ENCODE assay signal across 24 mouse cellular contexts in the genomic region with DNA sequence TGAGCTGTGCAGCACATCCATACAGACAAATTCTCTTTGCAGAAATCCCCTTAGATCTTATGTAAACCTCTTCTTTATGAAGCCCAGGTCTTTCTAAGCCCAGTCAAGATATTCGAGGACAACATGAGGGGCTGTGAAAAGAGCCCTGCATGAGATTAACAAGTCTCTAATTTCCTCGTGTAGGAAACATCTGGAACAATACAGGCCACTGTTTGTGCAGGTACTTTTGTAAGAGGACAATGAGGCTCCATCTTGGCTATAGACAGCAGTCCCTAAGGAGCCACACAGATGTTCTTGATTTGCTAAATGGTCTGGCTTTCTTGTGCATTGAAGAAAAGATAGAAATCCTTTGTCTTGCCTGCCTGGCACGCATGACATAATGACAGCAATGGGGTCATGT.
DNase-seq lines count a peak whose midpoint lies in the region; ATAC-seq and TF ChIP-seq lines count a peak whose summit lies in the region.
"Had no signal": no experiment of that assay in that cellular context is flagged by ENCODE, and none has a peak within 500 bp of the region (broad histone marks: within the 10 kb centered on the region; RNA-seq: fewer than 3 reads in every experiment).

No protein-coding gene starts in this region.

- no peaks in the 10 kb centered on the region for H3K27me3 ChIP-seq in limb, embryonic 11.5 days (ENCODE audit: control insufficient read depth, insufficient read depth, low read length)
- H3K27me3 ChIP-seq in limb, embryonic 10.5 days (ENCODE audit: low read depth, poor library complexity, severe bottlenecking): no peaks in the 10 kb centered on the region
- no peaks in the 10 kb centered on the region for H3K27me3 ChIP-seq in embryonic facial prominence, embryonic 10.5 days (replicated peaks; ENCODE audit: low read depth, poor library complexity, severe bottlenecking)
- H3K27me3 ChIP-seq in limb, embryonic 13.5 days: no peaks in the 10 kb centered on the region
- no peaks in the 10 kb centered on the region for H3K27me3 ChIP-seq in liver, embryonic 12.5 days (replicated peaks)
- no peaks in the 10 kb centered on the region for H3K27me3 ChIP-seq in thymus, adult 2 months (ENCODE audit: control insufficient read depth, insufficient read depth, low read length)
- no peaks in the 10 kb centered on the region for H3K27me3 ChIP-seq in liver, embryonic 11.5 days (replicated peaks; ENCODE audit: control insufficient read depth, insufficient read depth, low read length)
- H3K27me3 ChIP-seq: CH12.LX; embryonic facial prominence, embryonic 15.5 days; heart, embryonic 13.5 days; hindbrain, embryonic 15.5 days; Patski had no signal

- no peak overlapping the region for H3K27ac ChIP-seq in limb, embryonic 11.5 days (replicated peaks; ENCODE audit: low read depth, low read length)
- H3K27ac ChIP-seq in limb, embryonic 10.5 days: no peak overlapping the region
- no peak overlapping the region for H3K27ac ChIP-seq in embryonic facial prominence, embryonic 10.5 days (replicated peaks)
- H3K27ac ChIP-seq in limb, embryonic 13.5 days: no peak overlapping the region
- H3K27ac ChIP-seq in liver, embryonic 12.5 days: no peak overlapping the region
- no peak overlapping the region for H3K27ac ChIP-seq in thymus, adult 2 months (ENCODE audit: control insufficient read depth, insufficient read depth, low read length)
- H3K27ac ChIP-seq in liver, embryonic 11.5 days (ENCODE audit: low read depth, low read length): no peak overlapping the region
- H3K27ac ChIP-seq: embryonic facial prominence, embryonic 15.5 days; forebrain, embryonic 10.5 days; gastrocnemius, adult 2 months; heart, embryonic 13.5 days; hindbrain, embryonic 15.5 days had no signal

- TF ChIP-seq CTCF in thymus, adult 2 months (IDR thresholded peaks at IDR 0.05; ENCODE audit: borderline replicate concordance, control insufficient read depth, extremely low read depth, insufficient read depth, low read length, poor library complexity): no peak

- H3K4me2 ChIP-seq in limb, embryonic 11.5 days (ENCODE audit: low read depth, severe bottlenecking): no peak overlapping the region
- H3K4me2 ChIP-seq in limb, embryonic 13.5 days (replicated peaks): no peak overlapping the region
- H3K4me2 ChIP-seq in liver, embryonic 12.5 days: no peak overlapping the region
- H3K4me2 ChIP-seq in liver, embryonic 11.5 days: no peak overlapping the region
- H3K4me2 ChIP-seq: embryonic facial prominence, embryonic 15.5 days; heart, embryonic 13.5 days; hindbrain, embryonic 15.5 days had no signal

- no peaks in the 10 kb centered on the region for H3K36me3 ChIP-seq in limb, embryonic 11.5 days (ENCODE audit: control insufficient read depth, insufficient read depth, low read length)
- H3K36me3 ChIP-seq in limb, embryonic 10.5 days: no peaks in the 10 kb centered on the region
- H3K36me3 ChIP-seq in embryonic facial prominence, embryonic 10.5 days (replicated peaks): no peaks in the 10 kb centered on the region
- H3K36me3 ChIP-seq in limb, embryonic 13.5 days: no peaks in the 10 kb centered on the region
- H3K36me3 ChIP-seq in liver, embryonic 12.5 days: no peaks in the 10 kb centered on the region
- H3K36me3 ChIP-seq in thymus, adult 2 months (ENCODE audit: control insufficient read depth, insufficient read depth, low read length): no peaks in the 10 kb centered on the region
- H3K36me3 ChIP-seq in liver, embryonic 11.5 days (ENCODE audit: control insufficient read depth, insufficient read depth, low read length): no peaks in the 10 kb centered on the region
- H3K36me3 ChIP-seq: embryonic facial prominence, embryonic 15.5 days; forebrain, embryonic 10.5 days; heart, embryonic 13.5 days; hindbrain, embryonic 15.5 days had no signal

- no peaks in the 10 kb centered on the region for H3K4me1 ChIP-seq in limb, embryonic 11.5 days (ENCODE audit: control insufficient read depth, insufficient read depth, low read length)
- no peaks in the 10 kb centered on the region for H3K4me1 ChIP-seq in limb, embryonic 10.5 days
- peaks cover 8% of the 10 kb centered on the region; the same call in 1 of the 2 replicates for H3K4me1 ChIP-seq in embryonic facial prominence, embryonic 10.5 days
- H3K4me1 ChIP-seq in limb, embryonic 13.5 days: peaks cover 3% of the 10 kb centered on the region; the same call in 1 of the 2 replicates
- H3K4me1 ChIP-seq in liver, embryonic 12.5 days: no peaks in the 10 kb centered on the region
- H3K4me1 ChIP-seq in thymus, adult 2 months (replicated peaks; ENCODE audit: control insufficient read depth, insufficient read depth, low read length): no peaks in the 10 kb centered on the region
- H3K4me1 ChIP-seq in liver, embryonic 11.5 days (replicated peaks; ENCODE audit: control insufficient read depth, insufficient read depth, low read length): no peaks in the 10 kb centered on the region
- H3K4me1 ChIP-seq: embryonic facial prominence, embryonic 15.5 days; heart, embryonic 13.5 days; hindbrain, embryonic 15.5 days had no signal

- no peak for DNase-seq in limb, embryonic 11.5 days (ENCODE audit: low spot score)
- DNase-seq in limb, embryonic 10.5 days (ENCODE audit: low spot score): no peak
- DNase-seq in embryonic facial prominence, embryonic 10.5 days (ENCODE audit: low spot score): peak; percentile 31
- no peak for DNase-seq in thymus, adult 2 months
- DNase-seq in liver, embryonic 11.5 days (ENCODE audit: low spot score): no peak
- DNase-seq: adrenal gland, postnatal 14 days; cerebellum, adult 11-12 months; cerebellum, adult 9-10 months; cerebellum, postnatal 25 days; gastrocnemius, adult 2 months; gastrocnemius, postnatal 25 days; heart, postnatal 36 days had no signal

- no peak overlapping the region for H3K4me3 ChIP-seq in limb, embryonic 11.5 days (ENCODE audit: low read depth, low read length)
- no peak overlapping the region for H3K4me3 ChIP-seq in limb, embryonic 10.5 days
- no peak overlapping the region for H3K4me3 ChIP-seq in embryonic facial prominence, embryonic 10.5 days
- no peak overlapping the region for H3K4me3 ChIP-seq in limb, embryonic 13.5 days
- no peak overlapping the region for H3K4me3 ChIP-seq in liver, embryonic 12.5 days
- no peak overlapping the region for H3K4me3 ChIP-seq in thymus, adult 2 months (ENCODE audit: control insufficient read depth, insufficient read depth, low read length)
- H3K4me3 ChIP-seq in liver, embryonic 11.5 days (ENCODE audit: low read depth, low read length): no peak overlapping the region
- H3K4me3 ChIP-seq: embryonic facial prominence, embryonic 15.5 days; erythroblast, embryonic 14.5 days; forebrain, embryonic 10.5 days; gastrocnemius, adult 2 months; heart, embryonic 13.5 days; hindbrain, embryonic 15.5 days had no signal

- 36% methylated on average over 3 of the region's 3 CpGs for WGBS in limb, embryonic 11.5 days
- WGBS in limb, embryonic 10.5 days: 59% methylated on average over 3 of the region's 3 CpGs
- 14% methylated on average over 3 of the region's 3 CpGs for WGBS in embryonic facial prominence, embryonic 10.5 days
- WGBS in limb, embryonic 13.5 days: 24% methylated on average over 3 of the region's 3 CpGs
- WGBS in liver, embryonic 12.5 days (ENCODE audit: insufficient replicate concordance): 49% methylated on average over 3 of the region's 3 CpGs
- WGBS in thymus, adult 2 months: 66% methylated on average over 3 of the region's 3 CpGs
- WGBS in liver, embryonic 11.5 days: 50% methylated on average over 3 of the region's 3 CpGs

- ATAC-seq in limb, embryonic 11.5 days (ENCODE audit: insufficient number of reproducible peaks, low FRiP score, low TSS enrichment, low read depth): 0 out of 2 replicates have a peak, but pooled peaks have one; percentile 57
- peak; percentile 61; the same call in 1 of the 2 replicates for ATAC-seq in limb, embryonic 13.5 days (ENCODE audit: low FRiP score, low read depth)
- ATAC-seq in liver, embryonic 12.5 days: no peak
- ATAC-seq in liver, embryonic 11.5 days (replicated peaks; ENCODE audit: low FRiP score): no peak
- ATAC-seq: activated CD4-positive, CD25-positive, alpha-beta regulatory T cell, adult 4 months; forebrain, embryonic 14.5 days; inflammation-experienced regulatory T-cells, adult 6 months; Patski had no signal

- no peak for TF ChIP-seq POLR2A in thymus, adult 2 months (IDR thresholded peaks at IDR 0.05; ENCODE audit: control insufficient read depth, extremely low read depth, insufficient read depth, low read length, poor library complexity)

- H3K9ac ChIP-seq in limb, embryonic 11.5 days (ENCODE audit: low read length): no peak overlapping the region
- no peak overlapping the region for H3K9ac ChIP-seq in limb, embryonic 13.5 days
- no peak overlapping the region for H3K9ac ChIP-seq in liver, embryonic 12.5 days
- no peak overlapping the region for H3K9ac ChIP-seq in liver, embryonic 11.5 days (ENCODE audit: low read depth, low read length)
- H3K9ac ChIP-seq: embryonic facial prominence, embryonic 15.5 days; heart, embryonic 13.5 days; hindbrain, embryonic 15.5 days had no signal

- no peaks in the 10 kb centered on the region for H3K9me3 ChIP-seq in limb, embryonic 11.5 days (ENCODE audit: control insufficient read depth, low read length)
- H3K9me3 ChIP-seq in limb, embryonic 10.5 days (replicated peaks): no peaks in the 10 kb centered on the region
- no peaks in the 10 kb centered on the region for H3K9me3 ChIP-seq in embryonic facial prominence, embryonic 10.5 days
- no peaks in the 10 kb centered on the region for H3K9me3 ChIP-seq in limb, embryonic 13.5 days
- no peaks in the 10 kb centered on the region for H3K9me3 ChIP-seq in liver, embryonic 12.5 days (replicated peaks)
- H3K9me3 ChIP-seq in liver, embryonic 11.5 days (ENCODE audit: control insufficient read depth, low read length): no peaks in the 10 kb centered on the region
- H3K9me3 ChIP-seq: embryonic facial prominence, embryonic 15.5 days; forebrain, embryonic 10.5 days; heart, embryonic 13.5 days; hindbrain, embryonic 15.5 days had no signal

Comparison
In these comparisons a context has a peak if more than half of its experiments do, and no peak if none do; other contexts are left out.
1. ATAC-seq: peak in limb, embryonic 11.5 days (single experiment) and limb, embryonic 13.5 days (single experiment); none in liver, embryonic 12.5 days (single experiment) and liver, embryonic 11.5 days (single experiment).